Comparison of ENCODE assay signal across 23 mouse cellular contexts in the genomic region with DNA sequence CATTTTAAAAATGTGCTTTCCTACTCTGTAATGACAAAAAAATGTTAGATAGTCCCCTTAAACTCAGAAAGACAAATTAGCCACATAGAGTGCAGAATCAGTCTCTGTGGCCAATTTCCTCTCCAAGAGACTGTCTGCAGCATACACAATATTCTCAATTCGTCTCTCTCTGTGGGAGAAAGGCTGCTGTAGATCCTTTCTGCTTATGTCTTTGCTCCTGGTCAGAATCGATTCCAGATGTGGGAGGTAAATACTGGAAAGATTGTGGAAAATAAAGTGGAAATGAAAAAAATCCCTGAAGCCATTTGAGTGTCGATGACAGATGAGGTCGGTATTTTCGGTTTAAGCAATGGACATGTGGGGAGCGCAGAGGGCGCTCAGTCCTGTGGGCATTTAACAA.
DNase-seq lines count a peak whose midpoint lies in the region; ATAC-seq and TF ChIP-seq lines count a peak whose summit lies in the region.
"Had no signal": no experiment of that assay in that cellular context is flagged by ENCODE, and none has a peak within 500 bp of the region (broad histone marks: within the 10 kb centered on the region; RNA-seq: fewer than 3 reads in every experiment).

No protein-coding gene starts in this region.

- H3K27ac ChIP-seq in embryonic facial prominence, embryonic 10.5 days (replicated peaks), result peak overlapping the region; percentile 57; the same call in 1 of the 2 replicates
- H3K27ac ChIP-seq in embryonic fibroblast, embryonic 13.5 days (ENCODE audit: insufficient read depth, low read length), result 0 out of 2 replicates have a peak overlapping the region, but pooled peaks have one; percentile 23
- H3K27ac ChIP-seq in limb, embryonic 13.5 days, result no peak overlapping the region; the same call in 1 of the 2 replicates
- H3K27ac ChIP-seq in intestine, postnatal 0 days (ENCODE audit: low read depth, low read length), result no peak overlapping the region
- H3K27ac ChIP-seq: gastrocnemius, adult 2 months; heart, embryonic 15.5 days; hindbrain, embryonic 15.5 days; intestine, embryonic 15.5 days had no signal

- ATAC-seq in limb, embryonic 13.5 days (ENCODE audit: low FRiP score, low read depth), result peak; percentile 49; the same call in 1 of the 2 replicates
- no peak for ATAC-seq in intestine, postnatal 0 days
- ATAC-seq: activated CD4-positive, CD25-positive, alpha-beta regulatory T cell, adult 4 months; forebrain, postnatal 0 days; intestine, embryonic 15.5 days; liver, postnatal 0 days had no signal

- no peaks in the 10 kb centered on the region for H3K9me3 ChIP-seq in embryonic facial prominence, embryonic 10.5 days
- H3K9me3 ChIP-seq in limb, embryonic 13.5 days, result no peaks in the 10 kb centered on the region
- H3K9me3 ChIP-seq in intestine, postnatal 0 days (ENCODE audit: control insufficient read depth), result no peaks in the 10 kb centered on the region
- H3K9me3 ChIP-seq: heart, embryonic 15.5 days; hindbrain, embryonic 15.5 days; intestine, embryonic 15.5 days had no signal

- H3K4me1 ChIP-seq in embryonic facial prominence, embryonic 10.5 days, result peaks cover 59% of the 10 kb centered on the region
- peaks cover 6% of the 10 kb centered on the region for H3K4me1 ChIP-seq in embryonic fibroblast, embryonic 13.5 days (ENCODE audit: control insufficient read depth, insufficient read depth, low read length)
- H3K4me1 ChIP-seq in limb, embryonic 13.5 days, result peaks cover 55% of the 10 kb centered on the region
- no peaks in the 10 kb centered on the region for H3K4me1 ChIP-seq in intestine, postnatal 0 days (replicated peaks; ENCODE audit: control insufficient read depth, insufficient read depth, low read length)
- H3K4me1 ChIP-seq: intestine, embryonic 15.5 days had no signal

- TF ChIP-seq CTCF in embryonic fibroblast, embryonic 13.5 days (IDR thresholded peaks at IDR 0.05; ENCODE audit: borderline replicate concordance, insufficient read depth, low read length), result no peak
- TF ChIP-seq CTCF in intestine, postnatal 0 days (IDR thresholded peaks at IDR 0.05; ENCODE audit: low read depth), result no peak

- TF ChIP-seq POLR2A in embryonic fibroblast, embryonic 13.5 days (IDR thresholded peaks at IDR 0.05; ENCODE audit: low read depth, low read length), result no peak

- H3K9ac ChIP-seq in limb, embryonic 13.5 days, result no peak overlapping the region
- H3K9ac ChIP-seq in intestine, postnatal 0 days (ENCODE audit: low read depth, low read length), result no peak overlapping the region
- H3K9ac ChIP-seq: forebrain, postnatal 0 days; heart, embryonic 15.5 days; hindbrain, embryonic 15.5 days; intestine, embryonic 15.5 days; liver, postnatal 0 days had no signal

- H3K4me3 ChIP-seq in embryonic facial prominence, embryonic 10.5 days, result no peak overlapping the region
- H3K4me3 ChIP-seq in embryonic fibroblast, embryonic 13.5 days (ENCODE audit: insufficient read depth, low read length), result no peak overlapping the region
- no peak overlapping the region for H3K4me3 ChIP-seq in limb, embryonic 13.5 days
- H3K4me3 ChIP-seq in intestine, postnatal 0 days (ENCODE audit: low read depth, low read length), result no peak overlapping the region
- H3K4me3 ChIP-seq: gastrocnemius, adult 2 months; heart, embryonic 15.5 days; hindbrain, embryonic 15.5 days; intestine, embryonic 15.5 days had no signal

- peak overlapping the region; percentile 35 for H3K4me2 ChIP-seq in limb, embryonic 13.5 days (replicated peaks)
- H3K4me2 ChIP-seq in intestine, postnatal 0 days (replicated peaks; ENCODE audit: low read depth), result no peak overlapping the region
- H3K4me2 ChIP-seq: heart, embryonic 15.5 days; hindbrain, embryonic 15.5 days; intestine, embryonic 15.5 days; liver, embryonic 11.5 days had no signal

- H3K36me3 ChIP-seq in embryonic facial prominence, embryonic 10.5 days (replicated peaks), result no peaks in the 10 kb centered on the region
- H3K36me3 ChIP-seq in limb, embryonic 13.5 days, result no peaks in the 10 kb centered on the region
- H3K36me3 ChIP-seq in intestine, postnatal 0 days (ENCODE audit: control insufficient read depth, insufficient read depth), result no peaks in the 10 kb centered on the region
- H3K36me3 ChIP-seq: heart, embryonic 15.5 days; hindbrain, embryonic 15.5 days; intestine, embryonic 15.5 days had no signal

- peak; percentile 33 for DNase-seq in embryo, embryonic 10 days (ENCODE audit: low spot score)
- no peak for DNase-seq in embryo, embryonic 9.5 days (ENCODE audit: extremely low spot score)
- no peak for DNase-seq in embryonic facial prominence, embryonic 10.5 days (ENCODE audit: low spot score)
- no peak for DNase-seq in spleen, postnatal 4 days (ENCODE audit: low spot score in 2 of 2)
- DNase-seq in spleen, postnatal 14 days (ENCODE audit: low spot score in 2 of 2), result no peak
- DNase-seq: adrenal gland, postnatal 14 days; cerebellum, adult 2 months; cerebellum, postnatal 25 days; forebrain, postnatal 0 days; gastrocnemius, adult 2 months; heart, postnatal 36 days; kidney, adult 9 months; kidney, postnatal 36 days; liver, postnatal 0 days; lung, postnatal 4 days had no signal

- no peaks in the 10 kb centered on the region; the same call in none of the 2 replicates for H3K27me3 ChIP-seq in embryonic facial prominence, embryonic 10.5 days (replicated peaks; ENCODE audit: low read depth, poor library complexity, severe bottlenecking)
- H3K27me3 ChIP-seq in limb, embryonic 13.5 days, result no peaks in the 10 kb centered on the region
- H3K27me3 ChIP-seq in intestine, postnatal 0 days (replicated peaks; ENCODE audit: control insufficient read depth, insufficient read depth, low read length), result no peaks in the 10 kb centered on the region
- H3K27me3 ChIP-seq: heart, embryonic 15.5 days; hindbrain, embryonic 15.5 days; intestine, embryonic 15.5 days had no signal

- 50% methylated on average over 7 of the region's 7 CpGs for WGBS in embryonic facial prominence, embryonic 10.5 days
- 24% methylated on average over 7 of the region's 7 CpGs for WGBS in limb, embryonic 13.5 days
- WGBS in intestine, postnatal 0 days, result 75% methylated on average over 7 of the region's 7 CpGs

Comparison
In these comparisons a context has a peak if more than half of its experiments do, and no peak if none do; other contexts are left out.
1. H3K27ac ChIP-seq: peak in embryonic facial prominence, embryonic 10.5 days (single experiment) and embryonic fibroblast, embryonic 13.5 days (single experiment); none in limb, embryonic 13.5 days (single experiment) and intestine, postnatal 0 days (single experiment).